Mouse (Mus musculus): ENCODE data around the gene Alox5. TPM values are rescaled to one million over a fixed set of nuclear protein-coding genes. Genes with fewer than 3 reads are reported as not detected.

Gene Alox5
- polyA plus RNA-seq, 1 experiment, result 0.74 TPM

GRCm38 (mm10) chr6:116416000-116416552, 44.9 kb downstream of the Alox5 start:
- DNase-seq, result no peak
- Histone ChIP-seq H3K27ac (ENCODE audit: insufficient read depth, low read length) (no peak overlapping the region), H3K4me3 (replicated peaks; ENCODE audit: insufficient read depth, low read depth, low read length) (no peak overlapping the region), H3K27me3 (ENCODE audit: control insufficient read depth, insufficient read depth, low read length) (no peaks in the 10 kb centered on the region), H3K4me1 (ENCODE audit: control insufficient read depth, insufficient read depth, low read length) (0 out of 2 replicates have a peak, but pooled peaks cover 7% of the 10 kb centered on the region)
- TF ChIP-seq POLR2A (IDR thresholded peaks at IDR 0.05; ENCODE audit: borderline replicate concordance, insufficient read depth, low read length) (no peak), CTCF (IDR thresholded peaks at IDR 0.05; ENCODE audit: borderline replicate concordance, insufficient read depth, low read depth, low read length) (no peak)
- 93% methylated on average over 6 of the region's 6 CpGs for WGBS

- TF ChIP-seq POLR2A (IDR thresholded peaks at IDR 0.05; ENCODE audit: borderline replicate concordance, insufficient read depth, low read length) (no peak), CTCF (IDR thresholded peaks at IDR 0.05; ENCODE audit: borderline replicate concordance, insufficient read depth, low read depth, low read length) (no peak)
- WGBS, result 55% methylated on average over 12 of the region's 12 CpGs
- no peak for DNase-seq
- H3K27me3 ChIP-seq (ENCODE audit: control insufficient read depth, insufficient read depth, low read length), result no peaks in the 10 kb centered on the region
- H3K27ac ChIP-seq (ENCODE audit: insufficient read depth, low read length), result no peak overlapping the region
- no peak overlapping the region for H3K4me3 ChIP-seq (replicated peaks; ENCODE audit: insufficient read depth, low read depth, low read length)
- 0 out of 2 replicates have a peak, but pooled peaks cover 4% of the 10 kb centered on the region for H3K4me1 ChIP-seq (ENCODE audit: control insufficient read depth, insufficient read depth, low read length)
Measured at GRCm38 (mm10) chr6:116415126-116415676, 45.8 kb downstream of the Alox5 start.

GRCm38 (mm10) chr6:116412546-116413325, 48.2 kb downstream of the Alox5 start:
- no peak for DNase-seq
- TF ChIP-seq POLR2A (IDR thresholded peaks at IDR 0.05; ENCODE audit: borderline replicate concordance, insufficient read depth, low read length), result no peak
- no peak for TF ChIP-seq CTCF (IDR thresholded peaks at IDR 0.05; ENCODE audit: borderline replicate concordance, insufficient read depth, low read depth, low read length)
- Histone ChIP-seq H3K27ac (ENCODE audit: insufficient read depth, low read length) (no peak overlapping the region), H3K4me3 (replicated peaks; ENCODE audit: insufficient read depth, low read depth, low read length) (no peak overlapping the region), H3K4me1 (ENCODE audit: control insufficient read depth, insufficient read depth, low read length) (no peaks in the 10 kb centered on the region), H3K27me3 (ENCODE audit: control insufficient read depth, insufficient read depth, low read length) (no peaks in the 10 kb centered on the region)
- WGBS, result 92% methylated on average over 14 of the region's 14 CpGs

- Histone ChIP-seq H3K4me3 (replicated peaks; ENCODE audit: insufficient read depth, low read depth, low read length) (no peak overlapping the region), H3K27me3 (ENCODE audit: control insufficient read depth, insufficient read depth, low read length) (no peaks in the 10 kb centered on the region), H3K27ac (ENCODE audit: insufficient read depth, low read length) (no peak overlapping the region), H3K4me1 (ENCODE audit: control insufficient read depth, insufficient read depth, low read length) (no peaks in the 10 kb centered on the region)
- no peak for DNase-seq
- TF ChIP-seq POLR2A (IDR thresholded peaks at IDR 0.05; ENCODE audit: borderline replicate concordance, insufficient read depth, low read length), result no peak
- TF ChIP-seq CTCF (IDR thresholded peaks at IDR 0.05; ENCODE audit: borderline replicate concordance, insufficient read depth, low read depth, low read length), result no peak
- 76% methylated on average over 3 of the region's 3 CpGs for WGBS
Measured at GRCm38 (mm10) chr6:116411716-116412115, 49.3 kb downstream of the Alox5 start.

GRCm38 (mm10) chr6:116410436-116410835, 50.5 kb downstream of the Alox5 start:
- H3K27ac ChIP-seq (ENCODE audit: insufficient read depth, low read length), result no peak overlapping the region
- no peak for DNase-seq
- WGBS, result 98% methylated on average over 10 of the region's 10 CpGs
- no peaks in the 10 kb centered on the region for H3K27me3 ChIP-seq (ENCODE audit: control insufficient read depth, insufficient read depth, low read length)
- no peak for TF ChIP-seq CTCF (IDR thresholded peaks at IDR 0.05; ENCODE audit: borderline replicate concordance, insufficient read depth, low read depth, low read length)
- H3K4me3 ChIP-seq (replicated peaks; ENCODE audit: insufficient read depth, low read depth, low read length), result no peak overlapping the region
- peaks cover 3% of the 10 kb centered on the region for H3K4me1 ChIP-seq (ENCODE audit: control insufficient read depth, insufficient read depth, low read length)

- WGBS, result 68% methylated on average over 6 of the region's 6 CpGs
- H3K4me1 ChIP-seq (ENCODE audit: control insufficient read depth, insufficient read depth, low read length), result peaks cover 11% of the 10 kb centered on the region
- no peak for DNase-seq
- H3K27me3 ChIP-seq (ENCODE audit: control insufficient read depth, insufficient read depth, low read length), result no peaks in the 10 kb centered on the region
- H3K27ac ChIP-seq (ENCODE audit: insufficient read depth, low read length), result no peak overlapping the region
- TF ChIP-seq CTCF (IDR thresholded peaks at IDR 0.05; ENCODE audit: borderline replicate concordance, insufficient read depth, low read depth, low read length) (no peak), POLR2A (IDR thresholded peaks at IDR 0.05; ENCODE audit: borderline replicate concordance, insufficient read depth, low read length) (no peak)
- no peak overlapping the region for H3K4me3 ChIP-seq (replicated peaks; ENCODE audit: insufficient read depth, low read depth, low read length)
Measured at GRCm38 (mm10) chr6:116407956-116408657, 52.9 kb downstream of the Alox5 start.

- TF ChIP-seq CTCF (IDR thresholded peaks at IDR 0.05; ENCODE audit: borderline replicate concordance, insufficient read depth, low read depth, low read length) (no peak), POLR2A (IDR thresholded peaks at IDR 0.05; ENCODE audit: borderline replicate concordance, insufficient read depth, low read length) (no peak)
- H3K27me3 ChIP-seq (ENCODE audit: control insufficient read depth, insufficient read depth, low read length), result no peaks in the 10 kb centered on the region
- peaks cover 19% of the 10 kb centered on the region for H3K4me1 ChIP-seq (ENCODE audit: control insufficient read depth, insufficient read depth, low read length)
- no peak overlapping the region for H3K27ac ChIP-seq (ENCODE audit: insufficient read depth, low read length)
- WGBS, result 86% methylated on average over 4 of the region's 4 CpGs
- DNase-seq, result no peak
- H3K4me3 ChIP-seq (replicated peaks; ENCODE audit: insufficient read depth, low read depth, low read length), result no peak overlapping the region
Measured at GRCm38 (mm10) chr6:116407216-116407615, 53.8 kb downstream of the Alox5 start.
